Mouse (Mus musculus) adrenal gland, postnatal 10 days (tissue): ENCODE results near the gene Bmp6. TPM values are rescaled to one million over a fixed set of nuclear protein-coding genes. Genes with fewer than 3 reads are reported as not detected.
A peak's percentile ranks its signal among the peaks of the same experiment; 100 is the strongest.

Experiments used
- DNase-seq: peaks from one replicate; pipeline ENCODE4 v3.0.0; 2021; ENCODE audit warnings: mixed read lengths
- total RNA-seq, 2 experiments: library from RNA; stranded (reverse); gene quantifications; 2 replicates each; pipeline ENCODE4 v1.2.3; 2021

Gene Bmp6
- total RNA-seq, 2 experiments from 2014 or later = 9.5 to 11.2 TPM

GRCm38 (mm10) chr13:38429671-38430070, 84.8 kb downstream of the Bmp6 start:
- no peak for DNase-seq

DNA sequence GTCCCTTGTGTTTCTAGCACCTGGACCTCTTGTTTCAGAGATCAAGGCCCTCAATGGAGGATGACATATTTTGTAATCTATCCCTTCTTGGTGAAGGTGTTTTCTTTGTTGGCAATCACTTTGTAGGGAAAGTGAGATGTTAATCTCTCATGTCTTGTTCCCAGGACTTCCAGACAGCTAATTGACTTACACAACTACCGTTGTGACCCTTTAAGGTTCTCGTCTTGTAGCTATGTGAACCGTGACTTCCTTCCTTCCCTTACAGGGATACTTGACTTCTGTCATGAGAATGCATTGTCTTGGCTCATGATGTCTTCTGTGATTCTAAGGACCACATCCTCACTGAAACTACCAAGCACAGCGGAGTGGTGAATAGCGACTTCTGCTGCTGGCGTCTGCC, 85.2 kb downstream of the Bmp6 start:
- DNase-seq = no peak

DNA sequence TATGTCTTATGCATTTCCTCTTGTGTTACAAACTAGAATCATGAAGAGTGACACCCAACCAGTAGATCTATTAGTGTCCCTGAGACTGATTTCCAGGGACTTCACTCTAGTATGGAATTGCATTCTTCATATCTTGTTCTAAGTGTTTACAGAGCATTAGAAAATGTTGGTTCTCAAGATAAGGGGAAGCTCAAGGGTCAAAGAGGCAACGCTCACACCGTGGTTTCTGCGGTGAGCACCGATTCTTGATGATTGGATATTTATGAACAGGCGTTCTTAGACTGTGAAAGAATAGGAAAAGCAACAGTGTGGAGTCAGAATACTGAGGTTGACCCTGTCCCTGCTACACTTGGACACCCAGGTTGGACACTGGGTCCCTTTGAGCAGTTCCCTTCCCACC, 89.9 kb downstream of the Bmp6 start:
- DNase-seq = no peak

DNA sequence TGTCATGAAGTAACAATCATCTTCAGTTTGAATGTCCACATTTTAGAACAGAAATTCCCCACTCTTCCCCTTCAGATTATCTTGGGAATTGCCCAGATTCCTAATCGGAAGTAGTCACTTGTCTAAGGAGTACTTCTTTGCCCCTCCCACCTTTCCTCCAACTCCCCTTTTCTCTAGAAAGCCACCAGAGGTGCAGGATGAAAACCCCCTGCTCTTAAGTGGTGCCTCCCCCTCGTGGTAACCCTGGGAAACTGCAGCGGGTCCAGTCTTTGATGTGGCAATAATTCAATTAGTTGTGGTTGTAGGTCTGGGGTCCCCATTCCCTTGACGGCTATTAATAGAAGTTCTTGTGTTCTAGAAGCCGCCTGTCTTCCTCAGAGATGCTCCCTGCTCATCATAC, 93.0 kb downstream of the Bmp6 start:
- peak; percentile 56 for DNase-seq

DNA sequence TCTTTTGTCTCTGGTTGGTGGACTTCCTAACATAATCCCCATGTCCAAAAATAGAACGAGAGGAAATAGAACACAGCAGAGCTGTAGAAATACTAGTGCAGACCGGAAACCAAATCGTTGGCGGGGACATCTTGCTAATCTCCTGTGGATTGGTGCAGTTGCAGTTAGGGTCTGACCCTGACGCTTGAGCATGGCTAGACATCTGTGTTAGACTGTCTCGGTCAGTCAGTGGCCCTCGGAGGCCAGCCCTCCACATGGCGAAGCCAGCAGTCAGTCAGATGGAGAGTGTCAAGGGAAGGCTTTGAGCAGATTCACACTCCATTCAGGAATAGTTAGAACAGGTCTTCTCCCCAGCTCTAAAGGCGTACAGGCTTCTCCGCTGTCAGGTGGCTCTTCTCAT, 95.3 kb downstream of the Bmp6 start:
- no peak for DNase-seq

DNA sequence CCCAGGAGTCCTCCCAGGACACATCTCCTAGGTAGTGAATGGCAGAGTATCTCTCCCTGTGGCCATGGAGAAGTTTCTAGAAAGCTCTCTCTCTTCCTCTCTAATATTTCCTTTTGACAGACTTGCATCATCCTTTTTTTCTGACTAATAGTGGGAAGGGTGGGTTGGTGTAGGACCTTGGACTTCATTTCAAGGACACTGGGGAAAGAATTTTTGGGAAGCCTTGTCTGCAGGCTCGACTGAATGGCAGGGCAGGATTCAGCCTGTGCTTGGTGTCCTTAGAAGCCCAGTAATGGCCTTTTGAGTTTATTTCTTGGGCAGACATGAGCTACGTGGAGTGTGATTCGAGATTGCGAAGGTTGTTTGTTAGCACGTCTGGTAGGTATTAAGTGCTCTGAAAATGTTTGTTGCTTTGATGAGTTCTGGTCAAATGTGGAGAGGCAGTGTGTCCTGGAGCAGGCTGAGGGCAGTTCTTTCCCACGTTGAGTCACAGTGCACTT, 103.7 kb downstream of the Bmp6 start:
- DNase-seq = peak; percentile 17

DNA sequence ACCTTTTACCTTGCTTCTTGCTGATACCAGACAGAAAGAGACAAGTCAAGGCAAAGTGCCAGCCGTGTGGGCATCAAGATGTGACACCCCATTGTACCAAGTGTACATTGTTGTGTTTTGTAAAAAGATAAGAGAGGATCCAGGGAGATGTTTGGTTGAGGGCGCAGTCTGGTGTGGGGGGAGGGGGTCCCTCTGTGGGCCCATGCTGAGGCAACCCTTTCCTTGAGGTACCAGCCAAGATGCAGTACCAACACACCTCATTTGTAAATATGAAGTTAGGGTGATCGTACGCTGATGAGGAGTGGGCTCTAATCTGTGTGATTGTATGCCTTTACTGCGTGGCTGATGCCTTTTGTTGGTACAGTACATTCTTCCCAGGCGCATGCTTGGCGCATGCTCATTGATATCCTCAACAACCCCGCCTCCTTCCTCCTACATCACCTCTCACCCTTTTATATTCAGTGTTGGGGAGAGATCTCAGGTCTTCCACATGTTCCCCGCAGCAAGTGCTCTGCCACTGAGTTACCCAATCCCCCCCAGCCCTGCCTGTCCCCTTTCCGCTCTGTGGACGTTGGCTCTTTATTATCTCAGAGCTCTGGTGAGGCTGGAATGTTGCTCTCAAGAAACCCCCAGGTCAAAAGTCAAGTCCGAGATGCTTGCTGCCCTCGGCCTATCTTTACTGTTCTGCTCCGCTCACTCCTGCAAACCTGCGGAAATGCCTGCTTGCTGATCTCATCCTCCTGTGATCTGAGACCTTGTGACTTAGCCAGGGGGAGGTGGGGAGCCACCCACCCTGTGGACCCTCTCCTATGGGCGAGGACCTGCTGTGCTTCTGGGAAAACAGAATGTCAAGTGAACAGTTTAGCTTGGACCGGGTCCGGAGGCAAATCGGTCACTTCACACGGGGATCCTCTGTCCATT, 105.4 kb downstream of the Bmp6 start:
- no peak for DNase-seq

- no peak for DNase-seq
Observed at GRCm38 (mm10) chr13:38451446-38451845, 106.5 kb downstream of the Bmp6 start.

DNA sequence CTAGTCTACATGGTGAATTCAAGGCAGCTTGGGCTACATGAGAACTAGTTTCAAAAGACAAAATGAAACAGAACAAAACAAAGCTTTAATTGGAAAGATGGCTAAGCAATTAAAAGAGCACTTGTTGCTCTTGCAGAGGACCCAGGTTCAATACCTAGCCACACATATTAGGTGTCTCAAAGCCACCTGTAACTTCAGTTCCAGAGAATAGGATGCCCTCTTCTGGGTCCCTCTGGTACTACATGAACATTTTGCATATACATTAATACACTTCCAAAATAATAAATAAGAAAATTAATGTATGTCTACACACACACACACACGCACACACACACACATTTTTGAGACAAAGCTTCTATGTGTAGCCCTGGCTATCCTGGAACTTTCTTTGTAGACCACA, 118.5 kb downstream of the Bmp6 start:
- no peak for DNase-seq

DNA sequence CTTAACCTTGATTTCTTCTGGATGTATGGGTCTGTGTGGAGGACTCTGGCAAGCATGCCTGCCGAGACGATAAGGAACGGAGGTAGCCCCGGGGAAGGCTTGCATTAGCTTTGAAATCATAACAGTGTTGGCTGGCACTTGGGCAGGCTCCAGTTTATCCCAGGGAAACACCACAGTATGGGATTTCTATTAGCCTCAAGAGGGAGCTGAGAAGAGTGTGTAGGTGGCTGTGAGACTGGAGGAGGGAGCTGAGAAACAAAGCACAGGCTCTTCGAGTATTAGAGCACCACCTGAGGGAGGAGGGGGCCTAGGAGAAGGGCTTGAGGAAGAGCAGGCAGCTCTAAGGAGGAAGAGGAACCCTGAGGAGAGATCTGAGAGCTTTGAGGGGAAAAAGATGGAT, 126.0 kb downstream of the Bmp6 start:
- DNase-seq = no peak

GRCm38 (mm10) chr13:38472636-38473035, 127.7 kb downstream of the Bmp6 start:
- DNase-seq = no peak

GRCm38 (mm10) chr13:38473497-38473896, 128.6 kb downstream of the Bmp6 start:
- no peak for DNase-seq

- no peak for DNase-seq
Observed at GRCm38 (mm10) chr13:38476936-38477335, 132.0 kb downstream of the Bmp6 start.

GRCm38 (mm10) chr13:38481021-38481420, 136.1 kb downstream of the Bmp6 start:
- DNase-seq = no peak

DNA sequence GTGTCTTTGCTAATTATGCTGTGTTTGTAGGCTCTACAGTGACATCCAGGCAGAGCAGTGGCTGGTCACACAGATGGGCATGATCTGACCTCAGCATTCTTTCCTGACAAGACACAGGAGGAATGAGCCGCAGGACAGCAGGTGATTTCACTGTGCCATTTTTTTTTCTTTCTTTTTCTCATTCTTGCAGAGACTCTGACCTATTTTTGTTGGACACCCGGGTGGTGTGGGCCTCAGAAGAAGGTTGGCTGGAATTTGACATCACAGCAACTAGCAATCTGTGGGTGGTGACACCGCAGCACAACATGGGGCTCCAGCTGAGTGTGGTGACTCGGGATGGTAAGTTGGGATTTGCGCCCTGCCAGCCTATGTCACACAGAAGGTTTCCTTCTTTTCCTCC, 139.8 kb downstream of the Bmp6 start:
- DNase-seq = no peak

- no peak for DNase-seq
Observed at GRCm38 (mm10) chr13:38486767-38487166, 141.9 kb downstream of the Bmp6 start.

DNA sequence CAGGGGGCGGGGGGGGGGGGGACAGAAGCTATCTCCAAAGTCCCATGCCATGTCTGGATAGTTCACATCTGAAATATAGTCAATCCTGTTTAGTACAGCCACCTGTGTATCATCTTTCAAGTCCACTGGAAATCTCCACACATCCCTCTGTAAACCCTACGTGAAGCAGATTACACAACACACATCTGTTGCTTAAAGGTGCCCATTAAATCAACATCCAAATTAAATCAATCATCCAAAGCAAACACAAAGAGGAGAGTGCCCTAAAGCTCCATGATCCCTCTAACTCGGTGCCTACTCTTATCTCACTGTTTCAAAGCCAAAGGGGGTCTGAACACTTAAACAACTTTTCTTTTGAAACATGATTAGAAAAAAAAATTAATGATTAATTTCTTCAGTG, 151.8 kb downstream of the Bmp6 start:
- DNase-seq = no peak

GRCm38 (mm10) chr13:38501314-38501713, 156.4 kb downstream of the Bmp6 start:
- DNase-seq = no peak

GRCm38 (mm10) chr13:38503137-38503849, 158.4 kb downstream of the Bmp6 start:
- peak; percentile 91 for DNase-seq

- peak; percentile 59 for DNase-seq
Observed at GRCm38 (mm10) chr13:38506320-38506719, 161.4 kb downstream of the Bmp6 start.

DNA sequence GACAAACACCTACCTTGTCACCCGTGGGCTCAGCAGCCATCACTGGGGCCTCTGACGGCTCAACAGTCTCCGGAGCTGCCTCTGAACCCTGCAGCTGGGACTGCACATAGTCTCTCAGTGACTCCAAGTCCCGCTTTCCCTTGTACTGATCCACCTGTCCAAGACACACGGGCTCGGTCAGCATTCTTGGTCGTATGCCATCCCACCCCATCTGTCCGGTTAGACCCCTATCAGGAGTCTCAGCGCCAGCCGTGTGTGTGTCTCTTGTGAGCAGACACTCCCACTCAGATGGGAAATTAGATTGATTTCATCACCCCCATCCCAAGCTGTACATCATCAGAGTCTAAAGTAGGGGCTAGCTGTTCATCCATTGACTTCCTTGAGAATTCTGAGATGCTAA, 162.0 kb downstream of the Bmp6 start:
- DNase-seq = no peak

DNA sequence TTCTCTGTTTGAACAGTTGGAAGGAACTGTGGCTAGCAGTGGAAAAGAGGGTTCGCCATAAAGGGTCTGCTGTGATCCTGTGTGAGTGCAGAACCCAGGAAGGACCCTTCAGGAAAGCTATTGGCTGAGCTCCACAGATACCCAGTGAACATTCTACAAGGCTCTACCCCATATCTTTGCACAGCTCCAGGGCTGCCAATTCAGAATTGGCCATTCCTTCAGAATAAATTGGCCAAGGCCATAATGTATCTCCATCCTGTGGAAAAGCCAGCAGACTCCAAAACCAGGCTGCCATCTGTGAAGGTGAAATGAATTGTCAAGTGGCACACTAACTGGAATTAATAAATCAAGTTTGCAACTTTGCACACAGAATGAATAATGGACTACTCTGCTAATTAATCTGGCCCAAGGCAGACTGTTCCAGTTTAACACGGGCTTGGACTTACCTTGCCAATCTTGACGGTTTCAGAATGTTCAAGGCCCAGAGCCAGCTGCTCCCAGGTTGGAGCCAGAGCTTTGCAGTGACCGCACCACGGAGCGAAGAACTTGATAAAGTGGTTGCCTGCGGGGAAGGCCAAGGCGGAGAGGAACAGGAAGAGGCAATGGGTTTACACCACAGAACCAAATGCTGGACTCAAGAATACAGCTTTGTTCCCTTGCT, 164.9 kb downstream of the Bmp6 start:
- no peak for DNase-seq

GRCm38 (mm10) chr13:38511979-38512378, 167.1 kb downstream of the Bmp6 start:
- peak; percentile 28 for DNase-seq
